Mouse (Mus musculus): ENCODE data around the gene Fam19a2. TPM values are rescaled to one million over a fixed set of nuclear protein-coding genes. Genes with fewer than 3 reads are reported as not detected.

Gene Fam19a2
- polyA plus RNA-seq, 1 experiment from 2014 or later: 0.25 TPM

DNA sequence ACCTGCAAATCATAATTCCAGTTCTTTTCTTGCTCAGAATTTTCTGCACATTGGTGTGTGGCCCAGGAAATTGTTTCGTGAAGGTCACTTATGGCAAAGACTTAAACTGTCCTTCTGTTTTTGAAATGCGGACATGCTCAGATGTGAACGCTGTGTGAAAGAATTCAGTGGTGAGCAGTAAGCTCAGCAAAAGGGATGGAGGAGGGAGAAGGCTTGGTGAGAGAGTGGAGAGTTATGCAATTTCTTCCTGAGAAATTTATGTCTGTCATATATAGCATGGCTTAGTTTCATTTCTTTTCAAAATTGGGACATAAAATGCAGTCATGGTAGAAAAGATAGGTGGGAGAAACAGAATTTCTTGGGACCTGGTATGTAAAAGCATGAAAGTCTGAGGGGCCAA lies 160.7 kb downstream of the Fam19a2 start:
- Histone ChIP-seq H3K27ac (ENCODE audit: low read depth) (no peak overlapping the region), H3K9me3 (ENCODE audit: low read length) (no peaks in the 10 kb centered on the region), H3K4me1 (ENCODE audit: insufficient read depth) (no peaks in the 10 kb centered on the region), H3K9ac (replicated peaks) (no peak overlapping the region), H3K36me3 (replicated peaks; ENCODE audit: insufficient read depth, low read length) (no peaks in the 10 kb centered on the region), H3K27me3 (ENCODE audit: insufficient read depth, low read length) (no peaks in the 10 kb centered on the region), H3K4me2 (ENCODE audit: low read depth, low read length) (no peak overlapping the region), H3K4me3 (ENCODE audit: low read depth, low read length) (no peak overlapping the region)
- DNase-seq: no peak
- 84% methylated on average over 3 of the region's 3 CpGs for WGBS (ENCODE audit: insufficient replicate concordance)
- ATAC-seq: no peak
- no peak for TF ChIP-seq EP300 (IDR thresholded peaks at IDR 0.05; ENCODE audit: low read depth)
- TF ChIP-seq CTCF (IDR thresholded peaks at IDR 0.05; ENCODE audit: low read depth): no peak

DNA sequence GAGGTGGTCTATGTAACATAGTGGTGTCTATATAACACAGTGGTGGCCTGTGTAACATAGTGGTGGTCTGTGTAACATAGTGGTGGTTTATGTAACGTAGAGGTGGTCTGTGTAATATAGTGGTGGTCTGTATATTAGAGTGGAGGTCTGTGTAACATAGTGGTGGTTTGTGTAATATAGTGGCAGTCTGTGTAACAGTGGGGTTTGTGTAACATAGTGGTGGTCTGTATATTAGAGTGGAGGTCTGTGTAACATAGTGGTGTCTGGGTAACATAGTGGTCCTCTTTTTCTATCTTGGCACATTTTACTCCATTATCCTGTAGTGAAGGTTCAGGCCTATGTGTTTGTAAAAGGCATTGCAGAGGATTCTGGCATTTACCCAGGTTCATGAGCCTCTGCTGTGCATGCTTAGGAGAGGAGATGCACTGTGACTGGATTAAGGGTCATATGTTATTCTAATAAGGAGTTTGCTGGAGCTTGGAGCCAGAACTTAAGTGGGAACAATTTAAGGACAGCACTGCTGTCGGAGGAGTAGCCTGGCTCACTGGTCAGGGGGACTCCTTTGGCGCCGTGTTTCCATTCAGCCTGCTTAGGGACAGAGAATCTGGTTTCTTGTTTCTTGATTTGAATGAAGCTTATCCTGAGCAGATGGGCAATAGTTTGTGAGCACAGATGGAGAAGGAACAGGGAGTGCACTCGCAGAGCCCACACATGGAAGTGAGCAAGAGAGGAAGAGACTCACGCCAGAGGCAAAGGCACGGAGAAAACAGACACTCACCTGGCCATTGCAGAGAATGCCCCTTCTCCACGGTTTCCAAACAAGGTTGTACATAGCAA lies 162.9 kb downstream of the Fam19a2 start:
- H3K9me3 ChIP-seq (ENCODE audit: low read length): no peaks in the 10 kb centered on the region
- no peak for ATAC-seq
- WGBS (ENCODE audit: insufficient replicate concordance): 68% methylated on average over 8 of the region's 8 CpGs

DNA sequence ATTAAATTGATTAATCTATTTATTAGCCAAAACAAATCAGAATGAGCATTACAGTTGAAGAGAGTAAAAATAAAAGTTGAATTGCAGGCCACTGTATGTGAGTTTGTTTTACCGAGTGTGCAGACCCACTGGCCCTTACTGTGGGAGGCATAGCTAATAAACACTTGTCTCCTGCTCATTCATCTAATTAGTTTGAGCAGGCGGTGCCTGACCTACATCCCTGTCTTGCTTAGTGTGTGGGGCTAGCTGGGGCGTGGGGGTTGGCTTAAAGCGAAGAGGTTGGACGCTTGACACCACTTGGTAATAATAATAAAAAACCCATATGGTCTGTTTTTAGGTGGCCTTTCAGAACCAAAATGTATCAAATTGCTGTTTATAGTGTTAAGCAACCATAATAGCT lies 167.8 kb downstream of the Fam19a2 start:
- H3K4me1 ChIP-seq (ENCODE audit: insufficient read depth): no peaks in the 10 kb centered on the region
- TF ChIP-seq EP300 (IDR thresholded peaks at IDR 0.05; ENCODE audit: low read depth): no peak
- no peak for TF ChIP-seq CTCF (IDR thresholded peaks at IDR 0.05; ENCODE audit: low read depth)
- ATAC-seq (no peak), DNase-seq (no peak)
- no peak overlapping the region for H3K4me2 ChIP-seq (ENCODE audit: low read depth, low read length)
- 78% methylated on average over 5 of the region's 5 CpGs for WGBS (ENCODE audit: insufficient replicate concordance)
- H3K27ac ChIP-seq (ENCODE audit: low read depth): no peak overlapping the region
- H3K27me3 ChIP-seq (ENCODE audit: insufficient read depth, low read length): no peaks in the 10 kb centered on the region
- H3K36me3 ChIP-seq (replicated peaks; ENCODE audit: insufficient read depth, low read length): no peaks in the 10 kb centered on the region
- H3K9ac ChIP-seq (replicated peaks): no peak overlapping the region
- no peak overlapping the region for H3K4me3 ChIP-seq (ENCODE audit: low read depth, low read length)
- no peaks in the 10 kb centered on the region for H3K9me3 ChIP-seq (ENCODE audit: low read length)

More for the DNA sequence above, 162.9 kb downstream of the Fam19a2 start:
- no peaks in the 10 kb centered on the region for H3K27me3 ChIP-seq (ENCODE audit: insufficient read depth, low read length)
- no peak for DNase-seq
- no peak overlapping the region for H3K4me2 ChIP-seq (ENCODE audit: low read depth, low read length)
- no peak overlapping the region for H3K9ac ChIP-seq (replicated peaks)
- H3K4me3 ChIP-seq (ENCODE audit: low read depth, low read length): no peak overlapping the region
- H3K4me1 ChIP-seq (ENCODE audit: insufficient read depth): no peaks in the 10 kb centered on the region
- H3K27ac ChIP-seq (ENCODE audit: low read depth): no peak overlapping the region
- no peaks in the 10 kb centered on the region for H3K36me3 ChIP-seq (replicated peaks; ENCODE audit: insufficient read depth, low read length)
- TF ChIP-seq CTCF (IDR thresholded peaks at IDR 0.05; ENCODE audit: low read depth) (no peak), EP300 (IDR thresholded peaks at IDR 0.05; ENCODE audit: low read depth) (no peak)

DNA sequence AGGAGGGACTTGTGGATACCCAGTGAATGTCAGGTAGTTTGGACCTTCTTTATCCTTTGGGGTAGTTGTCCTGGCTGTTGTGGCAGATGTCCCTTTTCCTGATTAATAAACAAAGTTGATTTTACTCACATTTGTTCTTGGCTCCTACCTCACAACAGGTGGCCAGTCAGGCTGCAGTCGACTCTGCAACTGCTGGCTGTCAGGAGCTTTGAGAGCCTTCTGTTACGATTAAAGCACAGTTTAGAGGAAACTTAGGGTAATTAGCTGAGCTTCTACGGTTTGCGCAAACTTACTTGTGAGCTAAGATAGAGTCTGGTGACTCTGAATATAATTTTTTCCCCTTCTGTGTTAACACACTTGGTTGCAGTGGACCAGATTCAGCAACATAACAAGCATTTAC lies 173.8 kb downstream of the Fam19a2 start:
- H3K4me3 ChIP-seq (ENCODE audit: low read depth, low read length): no peak overlapping the region

DNA sequence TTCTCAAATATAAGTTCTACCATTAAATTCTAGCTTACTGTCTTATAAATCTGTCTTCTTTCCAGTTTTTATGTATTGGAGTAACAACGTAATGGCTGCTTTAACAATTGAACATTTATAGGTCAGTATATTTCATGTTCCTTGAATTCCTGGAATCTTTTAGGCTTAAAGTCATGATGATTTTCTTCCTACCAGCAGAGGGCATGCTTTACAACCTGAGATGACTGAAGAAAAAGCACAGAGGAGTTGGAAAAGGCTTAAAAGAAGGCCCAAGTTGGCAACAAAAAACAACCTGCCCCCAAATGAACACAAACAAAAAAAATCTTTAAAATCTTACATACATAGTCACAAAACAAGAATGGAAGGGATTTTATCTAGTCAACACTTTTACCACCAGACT lies 193.0 kb downstream of the Fam19a2 start:
- DNase-seq (no peak), ATAC-seq (no peak)
- H3K9ac ChIP-seq (replicated peaks): no peak overlapping the region
- H3K36me3 ChIP-seq (replicated peaks; ENCODE audit: insufficient read depth, low read length): no peaks in the 10 kb centered on the region
- 73% methylated on average over 1 of the region's 1 CpGs for WGBS (ENCODE audit: insufficient replicate concordance)
- no peak overlapping the region for H3K27ac ChIP-seq (ENCODE audit: low read depth)
- H3K4me2 ChIP-seq (ENCODE audit: low read depth, low read length): no peak overlapping the region
- no peaks in the 10 kb centered on the region for H3K9me3 ChIP-seq (ENCODE audit: low read length)
- H3K4me3 ChIP-seq (ENCODE audit: low read depth, low read length): no peak overlapping the region
- H3K4me1 ChIP-seq (ENCODE audit: insufficient read depth): no peaks in the 10 kb centered on the region
- TF ChIP-seq CTCF (IDR thresholded peaks at IDR 0.05; ENCODE audit: low read depth) (peak; percentile 37), EP300 (IDR thresholded peaks at IDR 0.05; ENCODE audit: low read depth) (no peak)
- no peaks in the 10 kb centered on the region for H3K27me3 ChIP-seq (ENCODE audit: insufficient read depth, low read length)

More for the DNA sequence above, 173.8 kb downstream of the Fam19a2 start:
- no peaks in the 10 kb centered on the region for H3K4me1 ChIP-seq (ENCODE audit: insufficient read depth)
- TF ChIP-seq CTCF (IDR thresholded peaks at IDR 0.05; ENCODE audit: low read depth): no peak
- no peak for TF ChIP-seq EP300 (IDR thresholded peaks at IDR 0.05; ENCODE audit: low read depth)
- no peaks in the 10 kb centered on the region for H3K27me3 ChIP-seq (ENCODE audit: insufficient read depth, low read length)
- H3K9me3 ChIP-seq (ENCODE audit: low read length): no peaks in the 10 kb centered on the region
- DNase-seq (no peak), ATAC-seq (no peak)
- WGBS (ENCODE audit: insufficient replicate concordance): 72% methylated on average over 4 of the region's 4 CpGs
- H3K27ac ChIP-seq (ENCODE audit: low read depth): no peak overlapping the region
- H3K36me3 ChIP-seq (replicated peaks; ENCODE audit: insufficient read depth, low read length): no peaks in the 10 kb centered on the region
- no peak overlapping the region for H3K9ac ChIP-seq (replicated peaks)
- no peak overlapping the region for H3K4me2 ChIP-seq (ENCODE audit: low read depth, low read length)

DNA sequence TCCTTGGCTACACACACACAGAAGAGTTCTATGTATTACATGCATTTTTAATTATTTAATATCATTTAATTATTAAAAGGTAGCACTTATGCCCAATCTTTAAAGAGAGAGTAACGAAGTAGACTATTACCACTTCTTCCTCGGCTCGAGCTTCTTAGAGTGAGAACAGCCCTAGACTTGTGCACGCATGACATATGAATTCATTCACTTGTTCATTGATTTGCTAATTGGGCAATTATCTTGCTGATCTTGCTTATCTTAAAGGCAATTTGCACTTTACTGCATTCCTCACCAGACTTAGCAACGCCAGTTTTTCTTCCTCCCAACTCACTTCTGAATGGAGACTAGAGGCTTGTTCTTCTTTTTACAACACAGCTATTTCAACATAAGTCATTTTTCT lies 196.7 kb downstream of the Fam19a2 start:
- no peak for DNase-seq
- Histone ChIP-seq H3K27me3 (ENCODE audit: insufficient read depth, low read length) (no peaks in the 10 kb centered on the region), H3K27ac (ENCODE audit: low read depth) (no peak overlapping the region), H3K36me3 (replicated peaks; ENCODE audit: insufficient read depth, low read length) (no peaks in the 10 kb centered on the region), H3K9me3 (ENCODE audit: low read length) (no peaks in the 10 kb centered on the region), H3K4me1 (ENCODE audit: insufficient read depth) (no peaks in the 10 kb centered on the region), H3K4me2 (ENCODE audit: low read depth, low read length) (no peak overlapping the region), H3K9ac (replicated peaks) (no peak overlapping the region), H3K4me3 (ENCODE audit: low read depth, low read length) (no peak overlapping the region)
- no peak for TF ChIP-seq CTCF (IDR thresholded peaks at IDR 0.05; ENCODE audit: low read depth)
- TF ChIP-seq EP300 (IDR thresholded peaks at IDR 0.05; ENCODE audit: low read depth): no peak
- WGBS (ENCODE audit: insufficient replicate concordance): 66% methylated on average over 5 of the region's 5 CpGs
- ATAC-seq: no peak
